Mouse (Mus musculus): ENCODE measurements around the gene Akr1b7.
A peak's percentile ranks its signal among the peaks of the same experiment; 100 is the strongest.
"Not testable (repeated sequence)": the region's sequence is repeated elsewhere in the genome, so short reads cannot be mapped to it uniquely, and the experiment has no call there.

Gene Akr1b7

DNA sequence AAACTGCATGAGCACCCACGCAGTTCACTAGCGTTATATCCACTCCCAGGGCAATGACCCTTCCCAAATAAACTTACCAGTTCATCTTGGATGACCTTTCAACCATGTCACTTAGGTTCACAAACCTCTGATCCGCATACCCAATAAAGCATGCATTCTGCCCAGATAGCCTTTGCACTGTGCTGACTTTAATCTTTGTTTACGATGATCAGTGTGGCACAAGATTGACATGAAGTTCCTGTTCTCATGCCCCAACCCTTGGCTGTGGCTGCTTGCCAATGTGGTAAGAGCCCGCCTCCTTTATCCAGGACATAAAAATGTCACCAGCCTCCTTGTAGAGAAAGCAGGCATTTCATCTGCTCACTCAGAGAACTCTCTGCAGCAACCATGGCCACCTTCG lies at the start of gene Akr1b7:
TSS of gene Akr1b7 (plus strand) at position 312 of the 400 bp plus-strand sequence.
- DNase-seq (ENCODE audit: low spot score) = peak; percentile 11

DNA sequence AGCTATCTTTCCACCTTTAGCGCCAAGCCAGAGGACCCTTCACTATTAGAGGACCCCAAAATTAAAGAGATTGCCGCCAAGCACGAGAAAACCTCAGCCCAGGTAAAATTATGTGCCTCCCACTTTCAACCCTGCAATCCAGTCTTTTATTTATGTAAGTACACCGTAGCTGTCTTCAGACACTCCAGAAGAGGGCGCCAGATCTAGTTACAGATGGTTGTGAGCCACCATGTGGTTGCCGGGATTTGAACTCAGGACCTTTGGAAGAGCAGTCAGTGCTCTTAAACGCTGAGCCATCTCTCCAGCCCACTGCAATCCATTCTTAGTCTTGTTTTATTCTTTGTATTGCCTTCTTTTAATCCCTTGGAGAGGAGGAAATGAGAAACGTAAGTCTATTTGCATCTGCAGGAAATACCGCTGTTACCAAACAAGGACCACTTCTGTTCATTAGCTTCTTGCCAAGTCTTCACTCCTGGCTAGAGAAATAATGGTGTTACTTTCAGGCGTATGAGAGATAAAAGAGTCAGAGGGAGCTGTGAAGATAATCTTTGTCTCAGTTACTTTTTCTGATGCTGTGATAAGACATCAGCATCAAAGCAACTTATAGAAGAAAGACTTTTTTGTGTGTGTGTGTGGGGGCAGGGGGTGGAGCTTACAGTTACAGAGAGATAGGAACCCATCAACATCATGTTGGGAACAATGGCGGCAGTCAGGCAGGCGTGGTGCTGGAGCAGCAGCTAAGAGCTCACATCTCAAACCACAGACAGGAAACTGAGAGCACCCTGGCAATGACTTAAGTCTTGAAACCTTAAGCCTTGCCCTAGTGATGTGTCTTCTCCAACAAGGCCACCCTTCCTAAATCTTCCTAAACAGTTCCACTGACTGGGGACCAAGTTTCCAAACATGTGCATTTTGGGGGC lies 47.7 kb upstream of the Akr1b7 start:
- no peak for DNase-seq (ENCODE audit: low spot score)

DNA sequence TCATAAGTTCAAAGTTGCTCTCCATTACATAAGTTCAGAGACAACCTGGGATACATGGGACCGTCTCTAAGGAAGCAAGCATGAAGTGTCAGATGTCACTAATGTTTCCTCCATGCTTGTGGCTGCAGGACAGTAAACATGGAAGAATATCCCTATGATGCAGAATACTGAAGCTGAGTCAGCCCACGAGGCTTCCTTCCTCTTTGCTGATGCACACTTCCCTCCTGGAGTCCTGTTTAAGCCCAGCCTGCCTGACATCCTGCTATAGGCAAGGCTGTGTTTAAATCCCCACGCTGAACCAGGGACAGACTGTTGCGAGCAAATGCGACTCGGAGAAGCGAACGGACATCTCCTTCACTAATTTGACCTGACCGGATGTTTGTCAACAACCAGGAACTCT lies 44.1 kb upstream of the Akr1b7 start:
- no peak for DNase-seq (ENCODE audit: low spot score)

DNA sequence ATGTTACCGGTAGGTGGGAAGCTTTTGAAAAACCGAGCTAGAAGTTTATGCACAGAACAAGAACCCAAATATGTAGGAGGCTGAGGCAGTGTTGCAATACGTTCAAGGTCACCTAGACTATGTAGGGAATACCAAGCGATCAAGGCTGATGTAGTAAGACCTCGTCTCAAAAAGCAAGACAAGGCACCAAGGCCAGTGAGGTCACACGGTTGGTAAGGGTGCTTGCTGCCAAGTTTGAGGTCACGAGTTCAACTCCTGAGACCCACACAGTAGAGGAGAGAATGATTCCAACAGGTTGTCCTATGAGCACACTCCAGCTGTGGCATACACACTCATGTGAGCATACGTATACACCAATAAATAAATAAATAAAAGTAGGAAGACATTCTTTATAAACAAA lies 42.1 kb upstream of the Akr1b7 start:
- DNase-seq (ENCODE audit: low spot score) = no peak

DNA sequence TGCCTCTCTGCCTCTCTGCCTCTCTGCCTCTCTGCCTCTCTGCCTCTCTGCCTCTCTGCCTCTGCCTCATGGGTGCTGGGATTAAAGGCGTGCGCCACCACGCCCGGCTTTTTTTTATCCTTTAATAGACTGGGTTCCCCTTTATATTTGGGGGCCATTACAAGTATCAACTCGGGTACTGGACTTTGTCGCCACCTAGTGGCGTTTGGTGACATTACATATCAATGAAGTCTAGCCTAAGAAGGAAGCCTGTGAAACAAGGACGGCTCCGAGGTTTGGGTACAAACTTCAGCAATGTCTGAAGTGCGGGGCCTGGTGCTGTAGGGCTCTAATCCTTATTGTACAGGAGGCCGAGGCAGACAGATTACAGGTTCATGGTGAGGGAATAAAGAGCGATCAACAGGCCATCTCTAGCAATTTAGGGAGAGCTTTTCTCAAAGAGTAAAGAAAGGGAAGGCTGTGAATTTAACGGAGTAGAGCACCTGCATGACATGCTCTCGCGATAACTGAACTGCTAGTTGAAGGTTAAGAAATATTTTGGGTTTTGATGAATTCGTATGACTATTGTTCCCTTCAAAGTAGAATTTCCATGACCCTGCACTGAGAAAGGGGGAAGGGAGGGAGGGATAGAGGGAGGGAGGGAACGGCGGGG lies 40.3 kb upstream of the Akr1b7 start:
- peak; percentile 64 for DNase-seq (ENCODE audit: low spot score)

DNA sequence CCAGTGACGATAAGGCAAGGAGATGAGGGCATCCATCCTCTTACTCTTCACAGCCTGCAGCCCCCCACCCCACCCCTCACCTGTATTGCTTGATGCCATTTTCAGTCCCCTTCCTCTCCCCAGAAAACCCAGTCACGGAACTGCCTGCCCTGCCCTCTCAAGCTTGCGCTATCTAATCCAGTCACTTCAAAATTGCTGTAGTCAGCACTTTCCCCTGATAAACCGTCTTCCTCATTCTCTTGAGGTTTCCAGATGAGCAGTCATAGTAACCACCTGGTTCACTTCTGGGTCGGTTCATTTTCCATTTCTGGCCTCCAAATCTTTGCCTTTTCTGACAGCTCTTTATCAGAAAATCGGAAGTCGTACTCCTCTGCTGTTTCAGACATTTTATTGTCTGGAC lies 38.3 kb upstream of the Akr1b7 start:
- DNase-seq (ENCODE audit: low spot score) = no peak

DNA sequence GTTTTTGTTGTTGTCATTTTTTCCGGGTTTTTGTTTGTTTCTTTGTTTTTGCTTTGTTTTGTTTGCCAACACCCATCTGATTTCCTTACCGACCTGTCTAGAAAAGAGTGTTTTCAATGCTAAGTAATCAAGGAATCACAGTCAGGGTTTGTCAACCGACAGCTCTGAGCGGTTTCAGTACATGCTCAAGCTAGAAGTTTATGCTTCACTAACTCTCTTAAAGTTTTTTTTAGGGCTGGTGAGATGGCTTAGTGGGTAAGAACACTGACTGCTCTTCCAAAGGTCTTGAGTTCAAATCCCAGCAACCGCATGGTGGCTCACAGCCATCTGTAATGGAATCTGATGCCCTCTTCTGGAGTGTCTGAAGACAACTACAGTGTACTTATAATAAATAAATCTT lies 36.2 kb upstream of the Akr1b7 start:
- DNase-seq (ENCODE audit: low spot score) = not testable (repeated sequence)

DNA sequence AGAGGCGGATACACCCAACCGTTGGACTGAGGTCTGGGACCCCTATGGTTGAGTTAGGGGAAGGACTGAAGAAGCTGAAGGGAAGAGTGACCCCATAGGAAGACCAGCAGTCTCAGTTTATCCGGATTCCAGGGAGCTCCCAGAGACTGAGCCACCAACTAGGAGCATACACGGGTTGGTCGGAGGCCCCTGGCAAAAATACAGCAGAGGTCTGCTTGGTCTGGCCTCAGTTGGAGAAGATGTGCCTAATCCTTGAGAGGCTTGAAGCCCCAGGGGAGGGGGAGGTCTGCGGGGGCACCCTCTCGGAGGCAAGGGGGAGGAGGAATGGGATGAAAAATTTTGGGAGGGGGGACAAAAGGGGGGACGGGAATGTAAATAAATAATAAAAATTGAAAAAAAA lies 28.7 kb upstream of the Akr1b7 start:
- DNase-seq (ENCODE audit: low spot score) = no peak

DNA sequence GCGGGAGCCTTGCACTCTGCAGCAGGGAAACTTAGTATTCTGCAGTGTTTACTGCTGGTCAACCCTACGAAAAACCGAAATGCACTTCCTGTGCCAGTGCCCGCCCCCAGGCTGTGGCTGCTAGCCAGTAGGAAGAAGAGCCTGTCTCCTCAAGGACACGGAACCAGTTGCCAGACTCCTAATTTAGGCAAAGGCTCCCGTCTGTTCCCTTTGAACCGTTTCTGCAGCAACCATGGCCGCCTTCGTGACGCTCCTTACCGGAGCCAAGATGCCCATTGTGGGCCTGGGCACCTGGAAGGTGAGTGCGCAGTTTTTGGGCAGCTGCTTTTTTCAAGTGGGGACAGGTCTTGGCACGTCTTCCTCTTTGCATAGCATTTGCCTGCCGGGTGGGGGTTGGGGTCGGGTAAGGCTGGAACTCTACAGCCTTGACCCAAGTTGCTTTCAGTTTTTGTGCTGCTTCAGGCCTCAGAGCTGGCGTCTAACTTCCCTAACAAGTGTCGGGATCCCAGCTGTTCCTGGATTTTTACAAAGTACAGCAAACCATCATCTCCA lies 27.9 kb upstream of the Akr1b7 start, which contains the start of gene Akr1b10:
TSS of gene Akr1b10 (plus strand) at position 109 of the 552 bp plus-strand sequence.
- peak; percentile 79 for DNase-seq (ENCODE audit: low spot score)

DNA sequence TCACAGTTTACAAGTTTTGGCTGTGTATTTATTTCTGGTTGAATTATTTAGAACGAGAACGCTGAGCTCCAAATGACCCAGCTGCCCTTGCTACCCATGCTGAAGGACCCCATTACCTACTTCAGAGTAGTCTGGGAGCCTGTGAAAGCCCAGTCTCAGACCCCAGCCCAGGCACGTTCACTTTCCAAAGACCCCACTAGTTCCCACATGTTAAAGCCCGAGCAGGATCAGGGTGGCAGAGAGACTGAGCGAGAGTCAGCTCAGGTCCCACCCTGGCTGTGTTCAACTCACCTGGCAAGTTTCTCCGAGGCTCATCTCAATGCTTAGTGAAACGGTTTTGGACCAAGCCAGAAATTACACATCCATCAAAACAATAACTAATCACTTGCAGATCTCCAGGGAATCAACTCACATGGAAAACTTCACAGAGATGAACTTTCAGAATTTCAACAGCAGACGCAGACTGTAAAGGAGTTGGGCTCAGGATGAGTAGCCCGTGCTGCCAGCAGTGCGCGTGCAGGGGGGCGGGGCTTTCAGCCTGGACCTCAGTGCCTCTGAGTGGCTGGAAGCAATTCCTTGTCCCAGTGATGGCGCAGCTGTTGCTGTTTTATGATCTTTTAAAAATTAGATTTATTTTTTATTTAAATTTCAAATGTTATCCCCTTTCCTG lies 27.3 kb upstream of the Akr1b7 start:
- DNase-seq (ENCODE audit: low spot score) = peak; percentile 55

DNA sequence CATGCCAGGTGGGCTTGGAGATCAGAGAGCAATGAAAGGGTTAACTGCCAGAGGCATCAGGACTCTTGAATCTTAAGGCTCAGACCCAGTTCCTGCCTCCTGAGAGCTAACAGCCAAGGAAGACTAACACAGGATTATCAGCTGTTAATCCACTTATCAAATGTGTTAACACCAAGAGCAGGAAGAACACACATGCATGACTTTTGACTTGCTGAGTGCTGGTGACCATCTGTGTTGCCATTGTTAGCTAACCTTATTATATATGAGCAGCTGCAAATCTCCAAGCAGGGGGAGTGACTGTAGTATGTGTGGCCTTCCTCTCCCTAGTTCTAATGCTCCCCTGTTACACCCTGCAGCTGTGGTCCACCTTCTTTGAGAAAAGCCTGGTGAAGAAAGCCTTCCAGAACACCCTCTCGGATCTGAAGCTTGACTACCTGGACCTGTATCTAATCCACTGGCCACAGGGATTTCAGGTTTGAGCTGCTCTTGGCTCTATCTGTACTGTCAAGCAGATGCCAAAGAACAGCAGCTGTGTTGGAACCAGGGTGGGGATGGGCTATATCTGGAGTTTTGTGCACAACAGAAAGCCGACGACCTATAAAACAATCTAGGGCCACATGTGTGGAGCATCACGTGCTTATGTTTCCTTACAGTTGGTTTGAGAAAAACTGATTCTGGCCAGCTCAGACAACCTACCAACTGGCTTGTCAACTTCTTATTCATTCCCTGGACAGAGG lies 23.5 kb upstream of the Akr1b7 start:
- DNase-seq (ENCODE audit: low spot score) = no peak

DNA sequence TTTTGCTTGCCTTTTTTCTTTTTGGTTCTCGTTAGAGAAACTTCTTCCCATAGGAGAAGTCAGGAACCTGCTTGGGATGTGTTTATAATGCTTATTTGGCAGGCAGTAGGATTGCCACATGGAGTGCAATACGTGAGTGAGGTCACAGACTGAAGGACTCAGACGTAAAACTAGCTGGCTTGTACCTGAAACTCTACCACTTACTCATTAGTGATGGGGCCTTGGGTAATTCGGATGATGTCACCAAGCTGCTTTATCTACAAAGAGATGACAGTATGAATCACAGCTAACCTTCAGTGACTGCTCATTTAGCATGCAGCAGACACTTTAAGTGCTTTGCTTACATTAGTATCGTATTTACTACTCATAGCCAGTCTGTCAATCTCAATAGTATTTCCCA lies 16.2 kb upstream of the Akr1b7 start:
- DNase-seq (ENCODE audit: low spot score) = no peak

DNA sequence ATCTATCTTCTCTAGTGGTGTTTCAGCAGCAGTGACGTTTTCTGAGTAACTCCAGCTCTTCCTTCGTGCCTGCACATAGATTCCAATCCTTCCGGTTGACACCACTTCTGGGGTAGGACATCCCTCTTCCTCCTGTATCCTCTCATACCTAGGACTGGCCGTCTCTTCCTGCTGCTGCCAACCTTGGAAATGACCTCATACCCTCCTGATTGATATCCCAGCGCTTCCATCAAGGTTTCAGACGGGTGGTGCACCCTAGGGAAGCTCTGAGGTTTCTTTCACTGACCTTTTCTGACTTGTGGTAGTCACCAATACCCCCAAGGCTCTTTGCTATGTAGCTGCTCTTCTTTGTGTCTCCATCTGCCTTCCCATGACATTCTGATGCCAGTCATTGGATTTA lies 13.7 kb upstream of the Akr1b7 start:
- no peak for DNase-seq (ENCODE audit: low spot score)

DNA sequence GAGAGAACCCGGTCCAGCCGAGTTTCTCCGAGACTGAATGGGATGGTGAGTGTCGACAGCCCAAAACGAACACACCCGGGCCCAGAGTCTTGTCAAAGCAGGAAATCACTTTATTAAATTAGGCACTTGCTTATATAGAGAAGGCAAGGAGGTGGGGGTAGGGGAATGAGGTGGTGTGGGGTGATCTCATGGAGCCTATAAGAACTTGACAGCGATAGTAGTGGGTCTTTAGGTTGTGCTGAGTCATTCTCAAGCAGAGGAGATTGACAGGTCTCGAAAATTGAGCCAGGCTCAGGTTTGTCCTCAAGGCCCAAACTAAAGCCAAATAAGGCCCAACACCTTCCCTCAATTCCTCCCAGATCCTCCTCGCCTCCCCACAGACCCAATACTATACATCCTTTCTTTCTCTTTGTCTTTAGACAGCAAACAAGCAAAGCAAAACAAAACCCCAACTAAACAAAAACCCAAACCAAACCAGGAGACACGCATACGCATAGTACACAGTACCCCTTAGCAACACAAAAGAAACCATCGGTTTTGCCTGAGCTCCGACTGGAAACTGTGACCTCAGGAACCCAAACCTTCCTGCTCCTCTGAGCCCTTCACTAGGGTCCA lies 12.4 kb upstream of the Akr1b7 start:
- DNase-seq (ENCODE audit: low spot score) = no peak

DNA sequence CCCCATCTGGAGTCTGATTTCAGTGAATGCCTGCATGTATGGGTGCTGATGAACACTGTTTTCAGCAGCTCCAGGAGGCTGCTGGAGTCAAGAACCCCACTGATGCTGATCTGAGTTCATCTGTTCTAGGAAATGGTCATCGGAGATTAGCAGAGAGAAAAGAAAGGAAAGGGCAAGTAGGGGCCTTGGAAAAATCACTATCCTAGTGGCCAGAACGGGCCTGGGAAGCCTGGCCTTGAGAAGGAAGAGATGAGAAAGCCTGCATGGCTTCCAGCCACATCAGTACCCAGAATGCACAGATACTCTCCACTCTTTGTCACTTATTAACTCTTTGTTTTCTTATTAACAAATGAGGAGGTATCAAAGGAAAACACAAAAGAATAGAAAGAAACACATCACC lies 11.4 kb upstream of the Akr1b7 start:
- no peak for DNase-seq (ENCODE audit: low spot score)

DNA sequence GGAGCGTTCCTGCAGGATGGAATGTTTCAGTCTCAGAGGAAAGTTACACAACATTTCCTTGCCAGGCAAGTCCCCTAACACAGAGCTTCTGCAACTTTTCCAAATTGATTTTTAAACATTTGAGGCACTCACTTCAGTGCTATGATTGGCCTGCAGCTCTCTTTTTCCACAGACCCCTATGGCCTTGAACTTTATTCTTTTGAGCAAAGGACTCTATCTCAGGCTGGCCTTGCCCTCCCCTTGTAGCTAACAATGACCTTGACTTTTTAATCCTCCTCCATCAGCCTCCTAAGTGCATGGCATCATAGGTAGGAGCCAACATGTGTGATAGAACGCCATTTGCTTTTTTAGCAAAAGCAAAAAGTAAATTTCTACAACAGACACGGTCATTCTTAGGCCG lies 5.4 kb upstream of the Akr1b7 start:
- no peak for DNase-seq (ENCODE audit: low spot score)

DNA sequence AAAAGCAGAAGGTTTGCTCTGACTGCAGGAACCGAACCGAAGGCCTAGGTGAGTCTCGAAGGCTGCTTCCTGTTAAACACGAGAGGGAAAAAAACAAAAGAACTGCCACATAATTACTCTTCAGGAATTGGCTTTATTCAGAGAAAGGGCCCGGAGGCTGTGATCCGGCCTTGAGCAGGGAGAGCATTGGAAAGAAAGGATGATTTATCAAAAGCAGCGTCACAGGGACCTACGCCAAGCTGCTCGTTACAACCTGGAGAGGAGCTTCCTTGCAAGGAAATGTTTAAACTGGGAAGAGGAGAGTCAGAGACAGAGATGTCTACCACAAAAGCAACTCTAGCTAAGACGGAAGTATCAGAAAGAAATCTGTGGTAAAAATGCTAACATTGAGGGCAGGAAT lies 4.7 kb upstream of the Akr1b7 start:
- DNase-seq (ENCODE audit: low spot score) = no peak

DNA sequence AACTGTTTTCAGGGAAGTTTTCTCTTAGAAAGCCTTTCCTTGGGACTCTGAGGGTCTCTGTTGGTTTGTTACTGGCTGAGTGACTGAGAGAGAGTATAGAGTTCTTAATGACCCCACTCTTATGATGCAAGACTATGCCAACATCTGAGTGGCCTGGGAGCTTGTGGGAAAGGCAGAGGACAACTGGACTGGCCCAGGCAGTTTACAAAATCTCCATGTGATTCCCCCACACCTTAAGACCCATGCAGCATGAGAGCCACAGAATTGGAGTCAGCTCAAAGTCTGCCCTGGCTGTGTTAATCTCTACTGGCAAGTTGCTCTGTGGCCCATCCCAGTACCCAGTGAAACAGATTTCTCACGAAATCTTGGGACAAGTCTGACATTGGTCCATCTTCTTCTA lies 554 bp downstream of the Akr1b7 start:
- DNase-seq (ENCODE audit: low spot score) = no peak

DNA sequence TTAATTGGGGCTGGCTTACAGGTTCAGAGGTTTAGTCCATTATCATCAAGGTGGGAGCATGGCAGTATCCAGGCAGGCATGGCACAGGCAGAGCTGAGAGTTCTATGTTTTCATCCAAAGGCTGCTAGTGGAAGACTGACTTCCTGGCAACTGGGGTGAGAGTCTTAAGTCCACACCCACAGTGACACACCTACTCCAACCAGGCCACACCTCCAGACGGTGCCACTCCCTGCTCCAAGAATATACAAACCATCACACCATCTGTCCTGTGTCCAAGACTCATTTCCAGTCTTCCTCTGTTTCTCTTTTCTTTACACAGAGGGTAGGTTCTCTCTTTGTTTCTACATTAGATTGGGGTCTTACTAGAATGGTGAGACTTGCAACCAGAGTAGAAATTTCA lies 1.3 kb downstream of the Akr1b7 start:
- DNase-seq (ENCODE audit: low spot score) = not testable (repeated sequence)

DNA sequence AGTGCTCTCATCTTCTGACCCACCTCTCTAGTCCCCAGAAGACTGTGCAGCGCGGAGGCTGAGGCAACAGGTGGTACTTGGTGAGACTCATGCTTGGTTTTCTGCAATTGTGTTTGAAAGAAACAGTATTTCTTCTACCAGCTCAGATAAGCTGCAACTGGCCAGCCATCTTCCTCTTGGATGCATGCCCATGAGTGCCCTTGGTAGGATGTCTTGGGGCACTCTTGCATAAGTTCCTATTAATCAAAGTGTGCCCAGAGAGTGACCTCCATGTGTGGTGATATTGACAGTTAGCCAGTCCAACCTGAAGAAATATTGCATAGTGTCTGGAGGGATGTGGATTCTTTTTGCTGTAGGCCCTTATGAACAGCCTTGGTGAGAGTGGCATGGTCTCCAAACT lies 4.4 kb downstream of the Akr1b7 start:
- DNase-seq (ENCODE audit: low spot score) = no peak

DNA sequence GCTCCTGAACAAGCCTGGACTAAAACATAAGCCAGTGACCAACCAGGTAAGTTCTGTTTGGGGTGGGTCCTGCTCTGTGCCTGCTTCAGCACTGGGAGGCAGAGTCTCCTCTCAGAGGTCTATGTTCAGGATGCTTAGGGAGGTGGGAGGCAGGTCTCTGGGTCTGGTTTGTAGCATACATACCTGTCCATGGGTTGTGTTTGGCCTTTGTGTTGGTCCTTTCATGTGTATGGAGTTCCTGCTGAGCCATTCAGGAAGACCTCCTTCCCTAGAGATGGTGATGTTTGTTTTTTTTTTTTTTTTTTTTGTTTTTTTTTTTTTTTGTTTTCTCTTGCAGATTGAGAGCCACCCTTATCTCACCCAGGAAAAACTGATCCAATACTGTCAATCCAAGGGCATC lies 6.9 kb downstream of the Akr1b7 start:
- no peak for DNase-seq (ENCODE audit: low spot score)

Measured in ovary, postnatal 36 days (tissue).